Mouse (Mus musculus) forebrain, embryonic 16.5 days (tissue): ENCODE data around the gene Igf2bp2. TPM values are rescaled to one million over a fixed set of nuclear protein-coding genes. Genes with fewer than 3 reads are reported as not detected.

Experiments
- ATAC-seq: fragments of 200-750 bp; cut with Nextera tagmentation; 2 replicates; pipeline ENCODE4 v1.8.0; 2017; ENCODE audit warnings: mild to moderate bottlenecking, moderate library complexity
- H3K27ac ChIP-seq: fragments of 300-500 bp; sonication (generic); 2 replicates; pipeline ENCODE4 v1.5.1; 2014; ENCODE audit warnings: low read length, control low read depth
- H3K27me3 ChIP-seq: fragments of 300-500 bp; sonication (generic); replicated peaks from 2 replicates; pipeline ENCODE4 v1.6.1; 2014; ENCODE audit warnings: low read length; ENCODE audit not compliant: control insufficient read depth, insufficient read depth
- H3K36me3 ChIP-seq: fragments of 300-500 bp; sonication (generic); 2 replicates; pipeline ENCODE4 v1.6.1; 2014; ENCODE audit not compliant: control insufficient read depth, insufficient read depth
- H3K4me1 ChIP-seq: fragments of 300-500 bp; sonication (generic); replicated peaks from 2 replicates; pipeline ENCODE4 v1.6.1; 2014; ENCODE audit warnings: low read length; ENCODE audit not compliant: control insufficient read depth, insufficient read depth
- H3K4me2 ChIP-seq: fragments of 300-500 bp; sonication (generic); 2 replicates; pipeline ENCODE4 v1.6.1; 2014; ENCODE audit warnings: mild to moderate bottlenecking, low read length, control low read depth
- H3K4me3 ChIP-seq: fragments of 300-500 bp; sonication (generic); replicated peaks from 2 replicates; pipeline ENCODE4 v1.5.1; 2014; ENCODE audit warnings: mild to moderate bottlenecking, low read length, control low read depth
- H3K9ac ChIP-seq: fragments of 300-500 bp; sonication (generic); replicated peaks from 2 replicates; pipeline ENCODE4 v1.6.1; 2014; ENCODE audit warnings: low read depth, low read length, control low read depth
- H3K9me3 ChIP-seq: fragments of 300-500 bp; sonication (generic); 2 replicates; pipeline ENCODE4 v1.6.1; 2016; ENCODE audit warnings: low read length; ENCODE audit not compliant: control insufficient read depth
- WGBS: fragments of 180-500 bp; shearing (Covaris S2); extraction: QIAGEN DNeasy Blood & Tissue Kit; methylation state at CpG from one replicate; pipeline ENCODE4 v1.1.7; 2014; 5-methylcytosine and 5-hydroxymethylcytosine counted together
- polyA plus RNA-seq: library from polyadenylated mRNA; unstranded; fragments of >200 nt; fragmentation: Nextera tagmentation; extraction: Ambion mirVana; gene quantifications from 2 replicates; pipeline ENCODE4 v1.2.1, GENCODE M21; 2015

The Igf2bp2 gene
- polyA plus RNA-seq, 1 experiment from 2014 or later = 23.2 TPM

GRCm38 (mm10) chr16:22177999-22178398, 14.9 kb upstream of the Igf2bp2 start:
- Histone ChIP-seq H3K27ac (no peak overlapping the region), H3K36me3 (no peaks in the 10 kb centered on the region), H3K4me1 (no peaks in the 10 kb centered on the region), H3K4me2 (no peak overlapping the region), H3K27me3 (no peaks in the 10 kb centered on the region), H3K9me3 (no peaks in the 10 kb centered on the region), H3K9ac (no peak overlapping the region), H3K4me3 (no peak overlapping the region)
- 83% methylated on average over 2 of the region's 2 CpGs for WGBS
- ATAC-seq = no peak

- Histone ChIP-seq H3K27ac (no peak overlapping the region), H3K36me3 (no peaks in the 10 kb centered on the region), H3K4me1 (peaks cover 2% of the 10 kb centered on the region), H3K27me3 (0 out of 2 replicates have a peak, but pooled peaks cover 2% of the 10 kb centered on the region), H3K4me3 (no peak overlapping the region), H3K4me2 (no peak overlapping the region), H3K9me3 (no peaks in the 10 kb centered on the region), H3K9ac (no peak overlapping the region)
- ATAC-seq = no peak
- 94% methylated on average over 8 of the region's 8 CpGs for WGBS
These were observed 5.6 kb upstream of the Igf2bp2 start for GRCm38 (mm10) chr16:22168731-22169130.

GRCm38 (mm10) chr16:22165556-22165955, 2.5 kb upstream of the Igf2bp2 start:
- H3K27me3 ChIP-seq = 0 out of 2 replicates have a peak, but pooled peaks cover 2% of the 10 kb centered on the region
- 85% methylated on average over 5 of the region's 5 CpGs for WGBS
- H3K9ac ChIP-seq = no peak overlapping the region
- no peaks in the 10 kb centered on the region for H3K36me3 ChIP-seq
- ATAC-seq = no peak
- no peaks in the 10 kb centered on the region for H3K9me3 ChIP-seq
- H3K4me2 ChIP-seq = no peak overlapping the region
- peaks cover 9% of the 10 kb centered on the region for H3K4me1 ChIP-seq
- no peak overlapping the region for H3K27ac ChIP-seq
- H3K4me3 ChIP-seq = no peak overlapping the region

GRCm38 (mm10) chr16:22164446-22164845, 1.3 kb upstream of the Igf2bp2 start:
- ATAC-seq = no peak
- H3K27me3 ChIP-seq = 0 out of 2 replicates have a peak, but pooled peaks cover 2% of the 10 kb centered on the region
- no peak overlapping the region for H3K4me2 ChIP-seq
- H3K9ac ChIP-seq = no peak overlapping the region
- no peak overlapping the region for H3K4me3 ChIP-seq
- H3K9me3 ChIP-seq = no peaks in the 10 kb centered on the region
- 22% methylated on average over 8 of the region's 8 CpGs for WGBS
- peaks cover 12% of the 10 kb centered on the region for H3K4me1 ChIP-seq
- no peaks in the 10 kb centered on the region for H3K36me3 ChIP-seq
- no peak overlapping the region for H3K27ac ChIP-seq

GRCm38 (mm10) chr16:22163456-22163851, 355 bp upstream of the Igf2bp2 start:
- Histone ChIP-seq H3K4me2 (peak overlapping the region; percentile 88), H3K27me3 (0 out of 2 replicates have a peak, but pooled peaks cover 2% of the 10 kb centered on the region), H3K9ac (peak overlapping the region; percentile 81), H3K9me3 (no peaks in the 10 kb centered on the region), H3K4me3 (peak overlapping the region; percentile 80), H3K36me3 (no peaks in the 10 kb centered on the region), H3K4me1 (peaks cover 12% of the 10 kb centered on the region), H3K27ac (peak overlapping the region; percentile 83)
- under 1% methylated on average over 27 of the region's 27 CpGs for WGBS
- ATAC-seq = peak; percentile 62

DNA sequence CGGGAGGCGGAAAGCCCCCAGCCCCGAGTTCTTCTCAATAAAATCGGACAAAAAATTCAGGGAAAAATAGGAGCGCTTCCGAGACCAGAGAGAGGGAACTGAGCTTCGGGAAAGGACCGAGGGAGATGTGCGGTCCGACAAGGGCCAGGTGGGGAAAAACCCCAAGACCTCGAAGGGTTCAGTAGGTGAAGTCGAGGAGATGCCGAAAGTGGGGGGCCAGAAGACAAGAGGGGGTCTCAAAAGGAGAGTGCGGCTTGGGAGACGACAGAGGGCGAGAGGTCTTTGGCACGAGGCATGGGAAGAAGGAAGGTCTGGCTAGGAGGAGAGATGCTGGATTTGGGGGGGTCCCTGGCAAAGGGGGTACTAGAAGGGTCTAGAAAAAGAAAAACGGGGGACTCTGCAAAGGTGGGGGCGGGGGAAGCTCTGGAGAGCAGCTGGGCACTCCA, 1.0 kb downstream of the Igf2bp2 start:
- H3K27ac ChIP-seq = peak overlapping the region; percentile 83
- H3K9me3 ChIP-seq = no peaks in the 10 kb centered on the region
- WGBS = under 1% methylated on average over 19 of the region's 19 CpGs
- ATAC-seq = peak; percentile 6; the same call in 1 of the 2 replicates
- peak overlapping the region; percentile 88 for H3K4me2 ChIP-seq
- H3K27me3 ChIP-seq = 0 out of 2 replicates have a peak, but pooled peaks cover 2% of the 10 kb centered on the region
- no peaks in the 10 kb centered on the region for H3K36me3 ChIP-seq
- peaks cover 12% of the 10 kb centered on the region for H3K4me1 ChIP-seq
- H3K9ac ChIP-seq = peak overlapping the region; percentile 81
- peak overlapping the region; percentile 80 for H3K4me3 ChIP-seq

DNA sequence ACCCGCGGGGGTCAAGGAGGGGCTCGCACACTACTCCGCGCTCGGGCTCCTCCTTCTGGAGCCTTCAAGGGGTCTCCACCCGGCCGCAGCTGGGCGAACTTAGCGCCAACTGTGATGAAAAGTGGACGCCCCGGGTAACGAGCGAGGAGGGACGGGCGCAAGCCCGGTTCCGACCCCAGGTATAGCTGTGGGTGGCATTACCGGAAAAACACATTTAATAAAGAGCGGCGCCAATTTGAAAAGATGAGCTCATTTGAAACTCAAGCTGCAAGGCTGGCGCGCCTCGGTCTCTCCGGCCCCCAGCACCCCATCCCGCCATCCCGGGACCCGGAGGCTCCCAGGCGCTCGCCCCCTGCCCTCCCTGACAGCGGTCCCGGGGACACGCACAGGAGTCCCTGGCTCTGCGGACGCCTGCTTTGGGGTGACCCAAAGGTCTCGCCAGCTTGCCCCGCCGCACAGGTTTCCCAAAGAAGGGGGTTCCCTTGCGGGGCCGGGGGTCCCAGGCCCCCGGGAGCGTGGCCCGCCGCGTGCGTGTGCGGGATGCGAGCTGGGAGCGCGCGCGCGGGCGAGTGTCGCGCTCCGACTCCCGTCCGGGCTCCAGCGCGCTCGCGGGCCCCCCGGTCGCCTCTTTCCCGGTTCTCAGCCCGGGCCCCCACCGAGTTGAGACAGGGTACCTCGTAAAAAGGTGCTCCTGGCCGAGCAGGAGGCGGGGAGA, 1.6 kb downstream of the Igf2bp2 start:
- WGBS = under 1% methylated on average over 61 of the region's 71 CpGs

GRCm38 (mm10) chr16:22160386-22161145, 2.5 kb downstream of the Igf2bp2 start:
- Histone ChIP-seq H3K27ac (no peak overlapping the region), H3K4me1 (peaks cover 12% of the 10 kb centered on the region), H3K4me2 (peak overlapping the region; percentile 88), H3K36me3 (no peaks in the 10 kb centered on the region), H3K4me3 (peak overlapping the region; percentile 80), H3K27me3 (0 out of 2 replicates have a peak, but pooled peaks cover 2% of the 10 kb centered on the region), H3K9me3 (no peaks in the 10 kb centered on the region), H3K9ac (0 out of 2 replicates have a peak overlapping the region, but pooled peaks have one; percentile 32)
- 0% methylated on average over 16 of the region's 16 CpGs for WGBS
- ATAC-seq = no peak

More for the DNA sequence above, 1.6 kb downstream of the Igf2bp2 start:
- ATAC-seq = peak; percentile 16; the same call in 1 of the 2 replicates
- Histone ChIP-seq H3K9ac (peak overlapping the region; percentile 81), H3K4me2 (peak overlapping the region; percentile 88), H3K27me3 (0 out of 2 replicates have a peak, but pooled peaks cover 2% of the 10 kb centered on the region), H3K27ac (peak overlapping the region; percentile 83), H3K4me3 (peak overlapping the region; percentile 80), H3K36me3 (no peaks in the 10 kb centered on the region), H3K4me1 (peaks cover 12% of the 10 kb centered on the region), H3K9me3 (no peaks in the 10 kb centered on the region)

GRCm38 (mm10) chr16:22152941-22153444, 10.1 kb downstream of the Igf2bp2 start:
- no peak overlapping the region for H3K4me3 ChIP-seq
- H3K27me3 ChIP-seq = no peaks in the 10 kb centered on the region
- no peaks in the 10 kb centered on the region for H3K36me3 ChIP-seq
- no peak overlapping the region for H3K9ac ChIP-seq
- H3K4me1 ChIP-seq = peaks cover 4% of the 10 kb centered on the region
- 93% methylated on average over 11 of the region's 11 CpGs for WGBS
- H3K27ac ChIP-seq = no peak overlapping the region
- ATAC-seq = no peak
- no peaks in the 10 kb centered on the region for H3K9me3 ChIP-seq
- no peak overlapping the region for H3K4me2 ChIP-seq
